Mouse (Mus musculus) thymus, adult 2 months (tissue): Measurements from ENCODE around the gene Trak1. TPM values are rescaled to one million over a fixed set of nuclear protein-coding genes. Genes with fewer than 3 reads are reported as not detected.

Source experiments
- DNase-seq: peaks from one replicate; pipeline ENCODE4 v3.0.0; 2021
- H3K27ac ChIP-seq: fragments of 200-500 bp; 2 replicates; pipeline ENCODE4 v1.5.1; 2012; ENCODE audit warnings: low read length, control low read depth; ENCODE audit not compliant: control insufficient read depth, insufficient read depth
- H3K27me3 ChIP-seq: fragments of 200-500 bp; 2 replicates; pipeline ENCODE4 v1.6.1; 2012; ENCODE audit warnings: mild to moderate bottlenecking, low read length, moderate library complexity, mixed read lengths; ENCODE audit not compliant: control insufficient read depth, insufficient read depth
- H3K36me3 ChIP-seq: fragments of 200-500 bp; 2 replicates; pipeline ENCODE4 v1.6.1; 2012; ENCODE audit warnings: mild to moderate bottlenecking, low read length, moderate library complexity; ENCODE audit not compliant: control insufficient read depth, insufficient read depth
- H3K4me1 ChIP-seq: fragments of 200-500 bp; replicated peaks from 2 replicates; pipeline ENCODE4 v1.6.1; 2012; ENCODE audit warnings: low read length; ENCODE audit not compliant: control insufficient read depth, insufficient read depth
- H3K4me3 ChIP-seq: fragments of 200-500 bp; 2 replicates; pipeline ENCODE4 v1.5.1; 2012; ENCODE audit warnings: mild to moderate bottlenecking, low read length, control low read depth, moderate library complexity; ENCODE audit not compliant: control insufficient read depth, insufficient read depth
- CTCF ChIP-seq: fragments of 200-500 bp; IDR thresholded peaks from 2 replicates; pipeline ENCODE4 v1.5.1; 2012; ENCODE audit warnings: mild to moderate bottlenecking, control low read depth, low read length, moderate library complexity, borderline replicate concordance; ENCODE audit not compliant: control insufficient read depth, poor library complexity, insufficient read depth; ENCODE audit errors: extremely low read depth
- POLR2A ChIP-seq: fragments of 200-500 bp; IDR thresholded peaks from 2 replicates; pipeline ENCODE4 v1.6.1; 2012; ENCODE audit warnings: mild to moderate bottlenecking, low read length, control low read depth, moderate library complexity; ENCODE audit not compliant: control insufficient read depth, poor library complexity, insufficient read depth; ENCODE audit errors: extremely low read depth
- WGBS: fragments of 180-500 bp; shearing (Covaris S2); methylation state at CpG from one replicate; pipeline ENCODE4 v1.1.7; 2018; 5-methylcytosine and 5-hydroxymethylcytosine counted together
- polyA plus RNA-seq: library from polyadenylated mRNA; depleted of rRNA; stranded (reverse); fragments of >200 nt; gene quantifications from 2 replicates; pipeline ENCODE4 v1.2.3, GENCODE M21; 2012

Gene Trak1
- polyA plus RNA-seq, 1 experiment = 96.5 TPM

DNA sequence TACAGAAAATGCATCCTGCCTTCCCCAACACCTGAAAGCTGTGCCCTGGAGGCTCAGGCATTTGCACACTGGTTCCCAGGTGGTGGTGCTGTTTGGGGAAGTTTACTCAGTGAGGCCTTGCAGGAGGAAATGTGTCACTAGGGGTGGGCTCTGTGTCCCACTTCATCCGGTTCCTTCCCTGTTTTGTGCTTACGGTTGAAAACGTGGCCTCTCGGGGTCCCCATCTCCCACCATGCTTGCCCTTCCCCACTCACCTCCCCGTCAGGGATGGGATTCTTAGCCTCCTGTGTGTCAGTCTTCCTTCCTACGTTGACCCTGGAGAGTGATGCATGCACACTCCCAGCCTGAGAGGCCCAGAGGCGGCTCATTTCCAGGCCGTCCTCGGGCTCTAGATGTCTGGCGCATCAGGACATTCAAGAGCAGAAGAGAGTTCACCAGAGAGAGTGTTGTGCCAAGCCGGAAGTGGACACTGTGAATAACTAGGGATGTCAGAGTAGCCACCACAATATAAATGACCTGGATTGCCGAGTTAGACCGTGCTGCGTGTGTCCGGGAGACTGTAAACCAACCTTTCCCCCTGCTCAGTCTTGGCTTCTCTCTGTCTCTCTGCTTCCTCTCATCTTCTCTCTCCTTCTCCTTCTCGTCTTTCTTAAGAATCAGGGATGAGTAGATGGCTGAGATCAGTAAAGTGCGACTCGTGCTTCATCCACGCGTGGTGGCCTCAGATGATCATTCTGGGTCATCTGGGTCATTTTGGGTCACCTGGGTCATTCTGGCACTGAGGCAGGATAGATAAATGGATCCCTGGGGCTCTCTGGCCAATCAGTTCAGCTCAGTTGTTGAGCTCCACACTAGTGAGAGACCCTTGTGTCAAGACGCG is 4.0 kb downstream of the Trak1 start:
- Histone ChIP-seq H3K4me1 (peaks cover 34% of the 10 kb centered on the region), H3K27me3 (no peaks in the 10 kb centered on the region), H3K4me3 (peak overlapping the region; percentile 22; the same call in 1 of the 2 replicates), H3K36me3 (no peaks in the 10 kb centered on the region), H3K27ac (peak overlapping the region; percentile 53)
- DNase-seq = peak; percentile 60
- 66% methylated on average over 22 of the region's 22 CpGs for WGBS
- TF ChIP-seq POLR2A (no peak), CTCF (0 out of 2 replicates have a peak, but pooled peaks have one; percentile 17)

DNA sequence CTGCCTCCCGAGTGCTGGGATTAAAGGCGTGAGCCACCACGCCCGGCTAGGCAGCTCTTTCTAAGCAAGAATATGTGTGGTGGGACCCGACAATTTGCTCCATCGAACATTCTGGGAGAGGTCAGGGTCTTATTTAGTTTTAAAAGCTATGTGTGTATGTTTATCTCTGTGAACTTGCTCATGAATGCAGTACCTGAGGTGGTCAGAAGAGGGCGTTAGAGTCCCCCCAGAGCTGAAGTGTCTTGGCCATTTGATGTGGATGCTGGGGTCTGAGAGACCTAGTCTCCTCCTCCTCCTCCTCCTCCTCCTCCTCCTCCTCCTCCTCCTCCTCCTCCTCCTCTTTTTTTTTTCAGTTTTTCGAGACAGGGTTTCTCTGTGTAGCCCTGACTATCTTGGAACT is 5.2 kb downstream of the Trak1 start:
- 89% methylated on average over 7 of the region's 8 CpGs for WGBS

DNA sequence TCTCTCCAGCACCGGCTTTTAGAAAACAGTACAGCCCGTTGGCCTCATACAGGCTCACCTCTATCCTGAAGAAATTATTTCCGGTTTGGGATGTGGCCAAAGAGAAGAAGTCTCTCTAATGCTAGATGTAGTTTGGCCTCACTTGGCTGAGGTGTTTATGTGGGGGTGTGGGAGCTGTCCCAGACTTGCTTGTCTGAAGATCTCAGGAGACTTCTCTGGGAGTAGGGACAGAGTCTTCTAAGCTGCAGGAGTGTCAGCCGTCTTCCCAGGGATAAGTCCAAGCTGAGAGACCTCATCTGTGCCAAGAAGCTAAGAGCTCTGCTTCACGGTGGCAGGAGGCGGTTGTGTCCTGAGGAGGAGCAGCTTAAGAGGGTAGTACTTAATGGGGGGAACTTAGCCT is 5.8 kb downstream of the Trak1 start:
- Histone ChIP-seq H3K4me3 (no peak overlapping the region), H3K4me1 (peaks cover 30% of the 10 kb centered on the region), H3K27ac (no peak overlapping the region), H3K36me3 (no peaks in the 10 kb centered on the region), H3K27me3 (no peaks in the 10 kb centered on the region)
- DNase-seq = no peak
- WGBS = 95% methylated on average over 6 of the region's 6 CpGs
- TF ChIP-seq POLR2A (no peak), CTCF (no peak)

More for the DNA sequence above, 5.2 kb downstream of the Trak1 start:
- H3K27me3 ChIP-seq = no peaks in the 10 kb centered on the region
- no peaks in the 10 kb centered on the region for H3K36me3 ChIP-seq
- H3K4me3 ChIP-seq = no peak overlapping the region
- peaks cover 30% of the 10 kb centered on the region for H3K4me1 ChIP-seq
- H3K27ac ChIP-seq = no peak overlapping the region
- DNase-seq = peak; percentile 40
- TF ChIP-seq POLR2A (no peak), CTCF (no peak)

DNA sequence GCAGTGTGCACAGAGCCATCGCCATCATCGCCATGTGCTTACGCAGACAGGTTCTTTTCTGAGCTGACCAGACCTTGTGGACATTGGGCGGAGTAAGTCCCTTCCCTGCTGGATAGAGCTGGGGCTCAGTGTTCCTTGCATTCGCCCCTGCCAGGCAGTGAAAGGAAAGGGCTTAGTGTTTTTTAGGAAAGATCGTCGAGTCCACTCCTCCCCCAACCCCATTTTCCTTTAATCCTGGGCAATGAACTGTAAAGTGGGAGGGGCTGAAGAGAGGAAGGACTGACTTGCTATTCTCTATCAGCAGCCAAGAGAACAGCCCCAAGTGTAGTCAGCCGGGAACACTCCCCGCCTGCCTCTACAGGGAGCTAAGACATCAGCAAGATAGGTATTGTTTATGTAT is 6.4 kb downstream of the Trak1 start:
- Histone ChIP-seq H3K36me3 (no peaks in the 10 kb centered on the region), H3K27ac (no peak overlapping the region), H3K27me3 (no peaks in the 10 kb centered on the region), H3K4me1 (peaks cover 26% of the 10 kb centered on the region), H3K4me3 (no peak overlapping the region)
- DNase-seq = no peak
- WGBS = 90% methylated on average over 9 of the region's 9 CpGs
- TF ChIP-seq CTCF (no peak), POLR2A (no peak)

DNA sequence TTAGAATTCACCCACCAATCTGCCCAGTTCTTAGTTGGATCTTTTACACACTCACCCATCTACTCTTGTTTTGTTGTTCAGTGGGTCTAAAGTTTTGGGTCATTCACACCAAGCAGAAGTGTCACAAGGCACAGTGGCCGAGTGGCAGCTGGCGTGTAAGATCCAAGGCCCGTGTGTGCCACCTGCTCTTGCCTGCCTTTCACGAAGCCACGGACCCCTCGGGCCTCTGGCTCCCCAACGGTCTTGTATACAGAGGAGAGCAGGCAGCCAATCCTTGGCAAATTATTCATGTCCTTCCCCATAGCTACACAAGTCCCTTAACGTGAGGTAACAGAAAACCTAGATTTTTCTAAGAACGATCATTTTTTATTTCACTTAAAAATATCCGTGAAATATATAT is 7.2 kb downstream of the Trak1 start:
- no peak for DNase-seq
- H3K36me3 ChIP-seq = no peaks in the 10 kb centered on the region
- peaks cover 26% of the 10 kb centered on the region for H3K4me1 ChIP-seq
- no peak overlapping the region for H3K4me3 ChIP-seq
- TF ChIP-seq POLR2A = no peak
- TF ChIP-seq CTCF = no peak
- no peak overlapping the region for H3K27ac ChIP-seq
- 61% methylated on average over 10 of the region's 10 CpGs for WGBS
- H3K27me3 ChIP-seq = no peaks in the 10 kb centered on the region

DNA sequence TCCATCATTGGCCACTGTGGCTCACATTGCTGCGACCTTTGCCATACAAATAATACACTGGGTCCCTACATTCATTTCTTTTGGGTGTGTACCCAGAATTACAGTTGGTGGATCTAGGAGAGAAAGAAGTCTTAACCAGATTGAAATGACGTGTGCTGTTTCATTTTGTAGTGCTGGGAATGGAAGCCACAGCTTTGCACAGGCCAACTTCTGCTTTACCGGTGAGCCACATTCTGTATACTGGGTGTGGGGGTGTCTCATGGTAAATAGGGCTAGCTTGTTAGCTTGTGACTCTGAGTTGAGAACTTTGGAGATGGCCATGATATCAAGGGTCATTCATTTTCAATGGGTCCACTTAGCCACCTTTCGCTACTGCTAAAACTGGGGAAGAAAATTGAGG is 8.2 kb downstream of the Trak1 start:
- Histone ChIP-seq H3K27me3 (no peaks in the 10 kb centered on the region), H3K36me3 (no peaks in the 10 kb centered on the region), H3K4me3 (no peak overlapping the region), H3K27ac (no peak overlapping the region), H3K4me1 (peaks cover 22% of the 10 kb centered on the region)
- no peak for DNase-seq
- TF ChIP-seq CTCF (no peak), POLR2A (no peak)
- WGBS = 74% methylated on average over 4 of the region's 4 CpGs

DNA sequence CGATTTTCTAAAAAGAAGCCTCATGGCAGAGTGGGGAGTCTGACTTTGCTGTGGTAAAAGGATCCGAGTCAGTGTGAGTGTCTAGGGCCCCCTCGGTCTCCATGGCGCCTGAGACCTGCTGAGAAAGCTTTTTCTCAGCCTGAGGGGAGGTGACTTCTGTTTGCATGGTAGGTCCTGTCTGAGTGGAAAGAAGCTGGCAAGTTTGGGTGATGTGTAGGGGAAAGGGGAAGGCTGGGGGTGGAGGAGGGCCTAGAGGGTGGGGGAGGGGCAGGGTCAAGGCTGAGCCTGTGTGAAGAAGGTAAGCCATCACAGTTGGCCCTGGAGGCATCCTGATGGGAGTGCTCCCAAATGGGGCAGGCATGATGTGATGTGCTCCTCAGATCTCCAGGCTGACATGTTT is 12.0 kb downstream of the Trak1 start:
- H3K36me3 ChIP-seq = no peaks in the 10 kb centered on the region
- no peak for TF ChIP-seq CTCF
- no peak for TF ChIP-seq POLR2A
- no peaks in the 10 kb centered on the region for H3K27me3 ChIP-seq
- H3K27ac ChIP-seq = no peak overlapping the region
- 63% methylated on average over 4 of the region's 4 CpGs for WGBS
- no peak overlapping the region for H3K4me3 ChIP-seq
- peaks cover 27% of the 10 kb centered on the region for H3K4me1 ChIP-seq
- no peak for DNase-seq

DNA sequence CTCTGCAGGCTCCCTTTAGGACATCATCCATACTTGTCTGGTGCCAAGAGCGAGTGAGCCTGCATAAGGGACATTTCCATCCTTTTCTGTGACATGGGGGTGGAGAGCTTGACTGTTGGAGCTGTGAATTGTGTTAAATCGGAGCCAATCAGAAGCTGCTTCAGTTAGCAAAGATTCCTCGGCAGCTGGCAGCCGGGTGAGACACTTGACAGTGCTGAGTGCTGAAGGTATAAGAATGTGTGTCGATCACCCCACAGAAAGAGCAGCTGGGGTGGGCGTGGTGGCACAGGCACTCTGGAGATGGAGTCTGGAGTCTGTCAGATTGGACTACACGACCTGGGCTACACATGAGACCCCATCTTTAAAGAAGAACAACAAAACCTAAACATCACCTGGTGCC is 13.2 kb downstream of the Trak1 start:
- Histone ChIP-seq H3K27me3 (no peaks in the 10 kb centered on the region), H3K36me3 (no peaks in the 10 kb centered on the region), H3K27ac (no peak overlapping the region), H3K4me3 (no peak overlapping the region), H3K4me1 (peaks cover 32% of the 10 kb centered on the region)
- 91% methylated on average over 7 of the region's 7 CpGs for WGBS
- TF ChIP-seq CTCF = no peak
- no peak for TF ChIP-seq POLR2A
- DNase-seq = no peak
